Mouse (Mus musculus) cortical plate, adult 2 months (tissue): ENCODE measurements around the gene Ppm1g.

Source experiments
- CTCF ChIP-seq: fragments of 200-500 bp; IDR thresholded peaks from 2 replicates; pipeline ENCODE4 v1.5.1; 2011; ENCODE audit warnings: mild to moderate bottlenecking, control low read depth, low read length; ENCODE audit not compliant: insufficient read depth; ENCODE audit errors: extremely low read depth
- POLR2A ChIP-seq: fragments of 200-500 bp; IDR thresholded peaks from 2 replicates; pipeline ENCODE4 v1.6.1; 2011; ENCODE audit warnings: mild to moderate bottlenecking, low read length, control low read depth; ENCODE audit not compliant: insufficient read depth; ENCODE audit errors: extremely low read depth

DNA sequence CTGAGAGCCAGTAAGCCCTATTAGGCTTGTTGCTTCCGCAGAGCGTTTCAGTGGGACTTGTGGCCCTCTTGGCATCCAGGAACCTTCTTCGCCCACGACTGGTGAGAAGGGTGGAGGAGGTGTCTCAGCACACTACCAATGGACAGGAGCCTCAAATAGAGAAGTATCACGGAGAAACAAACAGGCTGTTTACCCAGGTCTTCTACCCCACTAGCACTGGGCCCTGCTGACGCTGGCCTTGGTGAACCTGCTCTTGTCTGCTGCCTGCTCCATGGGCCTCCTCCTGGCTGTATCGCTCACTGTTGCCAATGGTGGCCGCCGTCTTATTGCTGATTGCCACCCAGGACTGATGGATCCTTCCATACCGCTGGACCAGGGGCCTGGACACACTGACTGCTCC, 31.7 kb upstream of the Ppm1g start:
- no peak for TF ChIP-seq CTCF
- no peak for TF ChIP-seq POLR2A
